8 mouse cellular contexts compared by ENCODE assay signal in the genomic region with DNA sequence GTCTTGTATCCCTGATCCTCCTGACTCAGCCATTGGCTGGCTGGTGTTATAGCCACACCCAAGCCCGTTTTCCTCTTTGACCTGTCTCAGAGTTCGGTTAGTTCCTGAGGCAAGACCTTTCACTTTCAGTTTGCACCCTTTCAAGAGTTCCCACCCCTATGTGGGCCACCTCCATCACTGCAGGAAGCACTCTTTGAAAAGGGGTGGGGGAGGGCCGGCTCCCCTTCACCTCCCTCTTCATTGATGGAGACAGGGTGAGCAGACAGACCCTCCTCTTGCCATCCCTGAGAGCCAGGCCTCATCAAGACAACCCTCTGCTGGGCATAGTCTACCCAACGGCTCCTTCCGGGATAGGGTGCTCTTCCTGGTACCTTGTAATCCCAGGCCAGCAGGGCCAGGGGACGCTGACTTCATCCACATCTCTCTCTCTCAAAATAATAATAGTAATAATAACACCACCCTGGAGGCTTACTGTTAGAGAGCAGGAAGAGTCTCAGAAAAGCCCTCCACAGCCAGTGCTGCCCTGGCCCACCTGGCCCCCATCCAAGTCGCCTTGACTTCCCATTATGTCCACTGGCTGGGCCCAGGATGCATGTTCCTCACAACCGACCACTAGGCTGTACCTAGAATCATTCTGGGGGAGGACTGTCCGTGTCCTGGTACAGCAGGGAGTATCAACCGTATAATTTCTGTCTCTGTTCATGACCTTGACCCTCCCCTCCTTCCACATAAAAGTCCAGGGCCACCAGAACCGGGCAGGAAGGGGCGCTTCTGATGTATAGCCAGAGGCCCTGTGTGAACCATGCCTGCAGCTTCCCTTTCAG. TPM values are rescaled to one million over a fixed set of nuclear protein-coding genes. Genes with fewer than 3 reads are reported as not detected.
A peak's percentile ranks its signal among the peaks of the same experiment; 100 is the strongest.
DNase-seq lines count a peak whose midpoint lies in the region; ATAC-seq and TF ChIP-seq lines count a peak whose summit lies in the region.

No protein-coding gene starts in this region.

- peak; percentile 49 for DNase-seq in layer of hippocampus, adult 11-12 months (ENCODE audit: low spot score)
- DNase-seq in layer of hippocampus, postnatal 36 days = no peak
- DNase-seq in NIH3T3 (ENCODE audit: low read depth) = peak; percentile 64
- DNase-seq in hindbrain, embryonic 10.5 days (ENCODE audit: low spot score) = no peak
- peak; percentile 69 for DNase-seq in thymus, postnatal 4 days

- peak; percentile 49; the same call in 1 of the 2 replicates for TF ChIP-seq POLR2A in embryonic fibroblast, embryonic 13.5 days (IDR thresholded peaks at IDR 0.05; ENCODE audit: low read depth, low read length)

- peak overlapping the region; percentile 84 for H3K4me2 ChIP-seq in limb, embryonic 13.5 days (replicated peaks)
- H3K4me2 ChIP-seq in midbrain, embryonic 15.5 days = peak overlapping the region; percentile 72

- no peaks in the 10 kb centered on the region for H3K27me3 ChIP-seq in hindbrain, embryonic 10.5 days (ENCODE audit: insufficient read depth, poor library complexity, severe bottlenecking)
- no peaks in the 10 kb centered on the region for H3K27me3 ChIP-seq in limb, embryonic 13.5 days
- H3K27me3 ChIP-seq in midbrain, embryonic 15.5 days (replicated peaks) = no peaks in the 10 kb centered on the region

- no peak for TF ChIP-seq CTCF in embryonic fibroblast, embryonic 13.5 days (IDR thresholded peaks at IDR 0.05; ENCODE audit: borderline replicate concordance, insufficient read depth, low read length)

- ATAC-seq in limb, embryonic 13.5 days (ENCODE audit: low FRiP score, low read depth) = peak; percentile 5; the same call in 1 of the 2 replicates
- peak; percentile 43 for ATAC-seq in midbrain, embryonic 15.5 days (replicated peaks)

- peaks cover 4% of the 10 kb centered on the region for H3K4me1 ChIP-seq in embryonic fibroblast, embryonic 13.5 days (ENCODE audit: control insufficient read depth, insufficient read depth, low read length)
- H3K4me1 ChIP-seq in hindbrain, embryonic 10.5 days (replicated peaks) = peaks cover 28% of the 10 kb centered on the region
- peaks cover 17% of the 10 kb centered on the region for H3K4me1 ChIP-seq in limb, embryonic 13.5 days
- peaks cover 12% of the 10 kb centered on the region for H3K4me1 ChIP-seq in midbrain, embryonic 15.5 days

- H3K36me3 ChIP-seq in hindbrain, embryonic 10.5 days = peaks cover 38% of the 10 kb centered on the region
- peaks cover 36% of the 10 kb centered on the region for H3K36me3 ChIP-seq in limb, embryonic 13.5 days
- H3K36me3 ChIP-seq in midbrain, embryonic 15.5 days (replicated peaks) = 0 out of 2 replicates have a peak, but pooled peaks cover 5% of the 10 kb centered on the region

- H3K4me3 ChIP-seq in embryonic fibroblast, embryonic 13.5 days (ENCODE audit: insufficient read depth, low read length) = peak overlapping the region; percentile 65
- H3K4me3 ChIP-seq in hindbrain, embryonic 10.5 days = peak overlapping the region; percentile 65
- H3K4me3 ChIP-seq in limb, embryonic 13.5 days = peak overlapping the region; percentile 78
- peak overlapping the region; percentile 75 for H3K4me3 ChIP-seq in midbrain, embryonic 15.5 days

- no peaks in the 10 kb centered on the region for H3K9me3 ChIP-seq in hindbrain, embryonic 10.5 days
- H3K9me3 ChIP-seq in limb, embryonic 13.5 days = no peaks in the 10 kb centered on the region
- no peaks in the 10 kb centered on the region for H3K9me3 ChIP-seq in midbrain, embryonic 15.5 days

- H3K27ac ChIP-seq in embryonic fibroblast, embryonic 13.5 days (ENCODE audit: insufficient read depth, low read length) = peak overlapping the region; percentile 39
- H3K27ac ChIP-seq in hindbrain, embryonic 10.5 days = peak overlapping the region; percentile 92
- peak overlapping the region; percentile 81 for H3K27ac ChIP-seq in limb, embryonic 13.5 days
- H3K27ac ChIP-seq in midbrain, embryonic 15.5 days = peak overlapping the region; percentile 77

- WGBS in hindbrain, embryonic 10.5 days = 50% methylated on average over 12 of the region's 12 CpGs
- WGBS in limb, embryonic 13.5 days = 30% methylated on average over 12 of the region's 12 CpGs
- 39% methylated on average over 12 of the region's 12 CpGs for WGBS in midbrain, embryonic 15.5 days

- peak overlapping the region; percentile 98 for H3K9ac ChIP-seq in limb, embryonic 13.5 days
- H3K9ac ChIP-seq in midbrain, embryonic 15.5 days = peak overlapping the region; percentile 94

RNA-seq across cellular contexts. Expression of a gene that starts 1.1 kb away (rescaled TPM):
- 10 to 100 TPM; 13.0 to 13.7 TPM for total RNA-seq in layer of hippocampus, postnatal 36 days (2021)
- 106 and 114 TPM in 2 replicates for polyA plus RNA-seq in embryonic fibroblast, embryonic 13.5 days (2011; ENCODE audit: insufficient read length, low read depth, missing spikeins)
- 2.9 and 6.6 TPM in 2 replicates for polyA plus RNA-seq in hindbrain, embryonic 10.5 days (2016; fragmentation: Nextera tagmentation; extraction: Ambion mirVana)
- 4.6 and 4.7 TPM in 2 replicates for polyA plus RNA-seq in limb, embryonic 13.5 days (2015; fragmentation: Nextera tagmentation; extraction: Ambion mirVana)
- polyA plus RNA-seq in midbrain, embryonic 15.5 days (2015; fragmentation: Nextera tagmentation; extraction: Ambion mirVana) = 3.5 and 4.2 TPM in 2 replicates

RNA-seq across cellular contexts. Expression of a gene that starts 29.4 kb away (rescaled TPM):
- total RNA-seq in layer of hippocampus, postnatal 36 days (2021) = 1 to 10 TPM; 1.6 to 1.7 TPM
- 15.7 and 31.1 TPM in 2 replicates for polyA plus RNA-seq in embryonic fibroblast, embryonic 13.5 days (2011; ENCODE audit: insufficient read length, low read depth, missing spikeins)
- 1.8 and 2.0 TPM in 2 replicates for polyA plus RNA-seq in hindbrain, embryonic 10.5 days (2016; fragmentation: Nextera tagmentation; extraction: Ambion mirVana)
- polyA plus RNA-seq in limb, embryonic 13.5 days (2015; fragmentation: Nextera tagmentation; extraction: Ambion mirVana) = 3.1 and 3.3 TPM in 2 replicates
- polyA plus RNA-seq in midbrain, embryonic 15.5 days (2015; fragmentation: Nextera tagmentation; extraction: Ambion mirVana) = 0.78 and 0.80 TPM in 2 replicates

RNA-seq across cellular contexts. Expression of a gene that starts 54.7 kb away (rescaled TPM):
- 10 to 100 TPM; 15.0 to 15.6 TPM for total RNA-seq in layer of hippocampus, postnatal 36 days (2021)
- polyA plus RNA-seq in embryonic fibroblast, embryonic 13.5 days (2011; ENCODE audit: insufficient read length, low read depth, missing spikeins) = 7.3 and 8.6 TPM in 2 replicates
- 16.5 and 19.9 TPM in 2 replicates for polyA plus RNA-seq in hindbrain, embryonic 10.5 days (2016; fragmentation: Nextera tagmentation; extraction: Ambion mirVana)
- polyA plus RNA-seq in limb, embryonic 13.5 days (2015; fragmentation: Nextera tagmentation; extraction: Ambion mirVana) = 15.5 and 16.7 TPM in 2 replicates
- polyA plus RNA-seq in midbrain, embryonic 15.5 days (2015; fragmentation: Nextera tagmentation; extraction: Ambion mirVana) = 15.4 and 16.9 TPM in 2 replicates

Comparison
In these comparisons a context has a peak if more than half of its experiments do, and no peak if none do; other contexts are left out.
1. DNase-seq: peak in layer of hippocampus, adult 11-12 months (single experiment), NIH3T3 (single experiment) and thymus, postnatal 4 days (single experiment); none in layer of hippocampus, postnatal 36 days (0 of 2) and hindbrain, embryonic 10.5 days (single experiment).
2. H3K27ac ChIP-seq: peak in every context shown above with its lines; median percentile 92 in hindbrain, embryonic 10.5 days; 81 in limb, embryonic 13.5 days; 77 in midbrain, embryonic 15.5 days; 39 in embryonic fibroblast, embryonic 13.5 days.
3. RNA of a gene that starts 1.1 kb away (polyA plus RNA-seq): 106 to 114 TPM in embryonic fibroblast, embryonic 13.5 days; 2.9 to 6.6 TPM in hindbrain, embryonic 10.5 days, 4.6 to 4.7 TPM in limb, embryonic 13.5 days and 3.5 to 4.2 TPM in midbrain, embryonic 15.5 days; every median in the first group is over 10 times any median in the second.
4. Peak in every context shown above with its lines, with median percentiles within 50 percentile points of each other: H3K4me3 ChIP-seq.